ENCODE assay signal across 8 mouse cellular contexts in genomic region chr15:102625687-102626055, GRCm38 (mm10). TPM values are rescaled to one million over a fixed set of nuclear protein-coding genes. Genes with fewer than 3 reads are reported as not detected.
A peak's percentile ranks its signal among the peaks of the same experiment; 100 is the strongest.
DNase-seq lines count a peak whose midpoint lies in the region; ATAC-seq and TF ChIP-seq lines count a peak whose summit lies in the region.

No protein-coding gene starts in this region.

- H3K9me3 ChIP-seq in heart, embryonic 14.5 days (ENCODE audit: control insufficient read depth, low read length): no peaks in the 10 kb centered on the region
- no peaks in the 10 kb centered on the region for H3K9me3 ChIP-seq in ES-Bruce4 (replicated peaks; ENCODE audit: control insufficient read depth, insufficient read depth, low read length, poor library complexity, severe bottlenecking)
- H3K9me3 ChIP-seq in limb, embryonic 10.5 days (replicated peaks): no peaks in the 10 kb centered on the region

- peak; percentile 15; the same call in 1 of the 2 replicates for ATAC-seq in heart, embryonic 14.5 days (ENCODE audit: insufficient number of reproducible peaks, insufficient read depth, low FRiP score, low read depth)
- peak; percentile 32 for ATAC-seq in erythroid progenitor cell, adult 5-6 weeks (replicated peaks; ENCODE audit: low FRiP score, poor library complexity, severe bottlenecking)
- ATAC-seq in monocyte, adult 5-6 weeks (replicated peaks; ENCODE audit: insufficient number of reproducible peaks, low FRiP score, low TSS enrichment, poor library complexity, severe bottlenecking): peak; percentile 54

- H3K4me1 ChIP-seq in heart, embryonic 14.5 days (ENCODE audit: control insufficient read depth in 2 of 2, insufficient read depth in 2 of 2, low read length in 2 of 2): peaks cover 2 to 10% of the 10 kb centered on the region in 2 experiments; a peak in 3 of 4 replicates
- no peaks in the 10 kb centered on the region for H3K4me1 ChIP-seq in ES-Bruce4 (ENCODE audit: control insufficient read depth, insufficient read depth, low read length)
- peaks cover 16% of the 10 kb centered on the region for H3K4me1 ChIP-seq in limb, embryonic 10.5 days

- intact Hi-C loops in heart, postnatal 36 days (cut with DNase I): loop anchor here (2.0 to 5.0 kb wide), 3 partner anchors 33 to 97 kb away; partner anchors contain the start of gene Calcoco1

- TF ChIP-seq CTCF in ES-Bruce4 (IDR thresholded peaks at IDR 0.05; ENCODE audit: low read depth, low read length): no peak

- H3K36me3 ChIP-seq in heart, embryonic 14.5 days (ENCODE audit: control insufficient read depth, insufficient read depth, low read length): no peaks in the 10 kb centered on the region
- no peaks in the 10 kb centered on the region for H3K36me3 ChIP-seq in ES-Bruce4 (ENCODE audit: control insufficient read depth, insufficient read depth, low read length, poor library complexity, severe bottlenecking)
- peaks cover 3% of the 10 kb centered on the region; the same call in 1 of the 2 replicates for H3K36me3 ChIP-seq in limb, embryonic 10.5 days

- H3K27ac ChIP-seq in heart, embryonic 14.5 days (replicated peaks in 1 of 2; ENCODE audit: control insufficient read depth in 1 of 2, insufficient read depth in 1 of 2, low read depth in 2 of 2, low read length in 2 of 2): peak overlapping the region; percentile 98 to 99
- H3K27ac ChIP-seq in ES-Bruce4 (ENCODE audit: insufficient read depth, low read length): 0 out of 2 replicates have a peak overlapping the region, but pooled peaks have one; percentile 12
- H3K27ac ChIP-seq in limb, embryonic 10.5 days: peak overlapping the region; percentile 98

- TF ChIP-seq POLR2A in ES-Bruce4 (IDR thresholded peaks at IDR 0.05; ENCODE audit: insufficient read depth, low read length): no peak

- no peak for DNase-seq in heart, postnatal 36 days
- no peak for DNase-seq in limb, embryonic 10.5 days (ENCODE audit: low spot score)
- DNase-seq in frontal cortex, adult 2 months (ENCODE audit: extremely low spot score in 1 of 2, low spot score in 1 of 2): no peak
- DNase-seq in yolk sac, embryonic 10.5 days (ENCODE audit: low spot score): no peak

- peak overlapping the region; percentile 81 for H3K4me2 ChIP-seq in heart, embryonic 14.5 days (ENCODE audit: low read length)

- no peak for TF ChIP-seq EP300 in ES-Bruce4 (IDR thresholded peaks at IDR 0.05; ENCODE audit: insufficient read depth, low read depth, low read length)

- peak overlapping the region; percentile 79 for H3K4me3 ChIP-seq in heart, embryonic 14.5 days (ENCODE audit: control insufficient read depth in 1 of 2, insufficient read depth in 1 of 2, low read depth in 1 of 2, low read length in 2 of 2)
- H3K4me3 ChIP-seq in ES-Bruce4 (ENCODE audit: low read depth, low read length): peak overlapping the region; percentile 84
- H3K4me3 ChIP-seq in limb, embryonic 10.5 days: peak overlapping the region; percentile 71

- peak overlapping the region; percentile 87 for H3K9ac ChIP-seq in heart, embryonic 14.5 days (ENCODE audit: low read length)
- peak overlapping the region; percentile 53 for H3K9ac ChIP-seq in ES-Bruce4 (ENCODE audit: low read depth, poor library complexity, severe bottlenecking)

- H3K27me3 ChIP-seq in heart, embryonic 14.5 days (ENCODE audit: control insufficient read depth, insufficient read depth, low read length): no peaks in the 10 kb centered on the region
- no peaks in the 10 kb centered on the region for H3K27me3 ChIP-seq in ES-Bruce4 (ENCODE audit: control insufficient read depth, insufficient read depth, low read length, poor library complexity, severe bottlenecking)
- H3K27me3 ChIP-seq in limb, embryonic 10.5 days (ENCODE audit: low read depth, poor library complexity, severe bottlenecking): no peaks in the 10 kb centered on the region

- WGBS in heart, embryonic 14.5 days: 0% methylated on average over 18 of the region's 18 CpGs
- WGBS in limb, embryonic 10.5 days: 2% methylated on average over 18 of the region's 18 CpGs

RNA-seq across cellular contexts. Expression of gene Atf7, which starts 0.4 kb away (rescaled TPM):
- 27.0 and 29.7 TPM in 2 replicates for polyA plus RNA-seq in heart, embryonic 14.5 days (2014; fragmentation: Nextera tagmentation; extraction: Ambion mirVana)
- 10 to 100 TPM; 52.3 to 56.5 TPM for total RNA-seq in heart, postnatal 36 days (2021)
- 40.2 and 49.3 TPM in 2 replicates for polyA plus RNA-seq in ES-Bruce4 (2011; ENCODE audit: insufficient read depth, insufficient read length, low read depth, missing spikeins)
- 55.5 and 93.1 TPM in 2 replicates for total RNA-seq in erythroid progenitor cell, adult 5-6 weeks (2015; ENCODE audit: low replicate concordance)
- total RNA-seq in erythroid progenitor cell, adult 5-6 weeks (2017; ENCODE audit: low replicate concordance): 16.9 and 19.4 TPM in 2 replicates
- 22.2 and 27.0 TPM in 2 replicates for polyA plus RNA-seq in limb, embryonic 10.5 days (2016; fragmentation: Nextera tagmentation; extraction: Ambion mirVana)
- total RNA-seq in monocyte, adult 5-6 weeks (2017): 26.9 to 70.4 TPM (median 29.2 TPM) in 3 replicates
- 44.1 and 45.1 TPM in 2 replicates for polyA plus RNA-seq in frontal cortex, adult 2 months (2012; rRNA removed)

RNA-seq across cellular contexts. Expression of gene Gm28047, which starts 0.8 kb away (rescaled TPM):
- polyA plus RNA-seq in heart, embryonic 14.5 days (2014; fragmentation: Nextera tagmentation; extraction: Ambion mirVana): not detected in 2 replicates
- 1 to 10 TPM in 1 of 2 experiments, under 1 TPM in 1; 0.94 to 1.1 TPM for total RNA-seq in heart, postnatal 36 days (2021)
- not detected in 2 replicates for polyA plus RNA-seq in ES-Bruce4 (2011; ENCODE audit: insufficient read depth, insufficient read length, low read depth, missing spikeins)
- total RNA-seq in erythroid progenitor cell, adult 5-6 weeks (2015; ENCODE audit: low replicate concordance): not detected in 2 replicates
- total RNA-seq in erythroid progenitor cell, adult 5-6 weeks (2017; ENCODE audit: low replicate concordance): not detected in 2 replicates
- 0.31 TPM in 1 of 2 replicates, not detected in the other for polyA plus RNA-seq in limb, embryonic 10.5 days (2016; fragmentation: Nextera tagmentation; extraction: Ambion mirVana)
- total RNA-seq in monocyte, adult 5-6 weeks (2017): not detected in 3 replicates
- polyA plus RNA-seq in frontal cortex, adult 2 months (2012; rRNA removed): 0.08 TPM in 1 of 2 replicates, not detected in the other

RNA-seq across cellular contexts. Expression of gene Atp5g2, which starts 46.5 kb away (rescaled TPM):
- polyA plus RNA-seq in heart, embryonic 14.5 days (2014; fragmentation: Nextera tagmentation; extraction: Ambion mirVana): 98.6 and 118 TPM in 2 replicates
- 10 to 100 TPM; 42.5 to 46.1 TPM for total RNA-seq in heart, postnatal 36 days (2021)
- 201 and 203 TPM in 2 replicates for polyA plus RNA-seq in ES-Bruce4 (2011; ENCODE audit: insufficient read depth, insufficient read length, low read depth, missing spikeins)
- total RNA-seq in erythroid progenitor cell, adult 5-6 weeks (2015; ENCODE audit: low replicate concordance): 10.5 and 17.7 TPM in 2 replicates
- total RNA-seq in erythroid progenitor cell, adult 5-6 weeks (2017; ENCODE audit: low replicate concordance): 19.1 and 31.2 TPM in 2 replicates
- 61.8 and 74.3 TPM in 2 replicates for polyA plus RNA-seq in limb, embryonic 10.5 days (2016; fragmentation: Nextera tagmentation; extraction: Ambion mirVana)
- 6.6 to 11.6 TPM (median 11.3 TPM) in 3 replicates for total RNA-seq in monocyte, adult 5-6 weeks (2017)
- polyA plus RNA-seq in frontal cortex, adult 2 months (2012; rRNA removed): 322 and 324 TPM in 2 replicates

Comparison
In these comparisons a context has a peak if more than half of its experiments do, and no peak if none do; other contexts are left out.
1. H3K27ac ChIP-seq: peak in every context shown above with its lines; median percentile 98 in heart, embryonic 14.5 days; 98 in limb, embryonic 10.5 days; 12 in ES-Bruce4.